Mouse (Mus musculus) bone marrow, adult 2 months (tissue): ENCODE data around the gene 1700057G04Rik.

Source experiments
- CTCF ChIP-seq: fragments of 200-500 bp; IDR thresholded peaks from 2 replicates; pipeline ENCODE4 v1.5.1; 2011; ENCODE audit warnings: low read length, control low read depth; ENCODE audit not compliant: control insufficient read depth, insufficient read depth
- POLR2A ChIP-seq: fragments of 200-500 bp; IDR thresholded peaks from 2 replicates; pipeline ENCODE4 v1.6.1; 2011; ENCODE audit warnings: low read depth, mild to moderate bottlenecking, control low read depth, low read length, borderline replicate concordance; ENCODE audit not compliant: control insufficient read depth

DNA sequence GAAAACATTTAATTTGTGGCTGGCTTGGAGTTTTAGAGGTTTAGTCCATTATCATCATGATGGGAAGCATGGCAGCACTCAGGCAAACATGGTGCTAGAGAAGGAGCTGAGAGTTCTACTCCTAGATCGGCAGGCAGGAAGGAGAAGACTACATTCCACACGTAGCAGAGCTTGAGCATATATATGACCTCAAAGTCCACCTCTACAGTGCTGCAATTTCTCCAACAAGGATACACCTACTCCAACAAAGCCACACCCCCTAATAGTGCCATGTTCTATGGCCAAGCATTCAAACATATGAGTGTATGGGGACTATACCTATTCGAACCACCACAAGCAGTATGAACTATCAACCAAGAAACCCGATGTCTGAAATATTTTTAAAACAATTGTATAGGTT, 22.2 kb downstream of the 1700057G04Rik start:
- TF ChIP-seq POLR2A = no peak
- TF ChIP-seq CTCF = no peak
